Mouse (Mus musculus) megakaryocyte-erythroid progenitor cell, adult 5-6 weeks (primary cell): ENCODE measurements around the gene Zfp119b. TPM values are rescaled to one million over a fixed set of nuclear protein-coding genes. Genes with fewer than 3 reads are reported as not detected.
A peak's percentile ranks its signal among the peaks of the same experiment; 100 is the strongest.

ENCODE experiments used
- ATAC-seq: replicated peaks from 2 replicates; pipeline ENCODE4 v1.8.0; 2016; ENCODE audit warnings: mild to moderate bottlenecking, inconsistent platforms; ENCODE audit not compliant: severe bottlenecking, poor library complexity, low FRiP score, low TSS enrichment
- total RNA-seq, 2 experiments: library from RNA; stranded (forward) in 1 of 2; stranded (reverse) in 1 of 2; fragments of 200-1000, 215-1000 nt in 1 of 2; fragments of >200 nt in 1 of 2; fragmentation: Nextera tagmentation in 1 of 2; gene quantifications; 2 replicates each; pipeline ENCODE4 v1.2.3; 2014 to 2017

Gene Zfp119b
- total RNA-seq (2014; fragmentation: Nextera tagmentation) (2.0 and 4.8 TPM in 2 replicates), total RNA-seq (2017) (1.2 and 10.3 TPM in 2 replicates)

DNA sequence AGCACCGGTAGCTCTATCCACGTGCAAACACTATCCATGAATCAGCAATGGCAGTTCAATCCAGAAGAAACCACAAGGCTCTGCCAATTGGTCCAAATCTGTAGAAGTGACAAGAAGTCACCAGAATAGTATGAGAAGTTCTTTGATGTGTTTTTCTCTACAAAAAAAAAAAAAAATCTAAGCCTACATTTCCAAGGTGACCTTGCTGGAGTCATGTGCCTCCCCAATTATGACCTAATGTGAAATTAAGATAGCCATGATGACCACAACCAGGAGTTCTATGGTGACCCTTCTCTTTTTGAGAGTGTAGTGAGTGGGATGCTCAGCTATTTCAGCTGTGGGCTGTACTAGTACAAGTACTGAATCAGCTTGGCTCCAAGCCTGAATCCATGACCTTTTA lies at the start of gene Zfp119b:
Gene Zfp119b (minus strand): TSS at position 101 of the 400 bp plus-strand sequence.
- ATAC-seq: no peak

GRCm38 (mm10) chr17:55996007-55996406 lies 46.7 kb upstream of the Zfp119b start:
- ATAC-seq: no peak

DNA sequence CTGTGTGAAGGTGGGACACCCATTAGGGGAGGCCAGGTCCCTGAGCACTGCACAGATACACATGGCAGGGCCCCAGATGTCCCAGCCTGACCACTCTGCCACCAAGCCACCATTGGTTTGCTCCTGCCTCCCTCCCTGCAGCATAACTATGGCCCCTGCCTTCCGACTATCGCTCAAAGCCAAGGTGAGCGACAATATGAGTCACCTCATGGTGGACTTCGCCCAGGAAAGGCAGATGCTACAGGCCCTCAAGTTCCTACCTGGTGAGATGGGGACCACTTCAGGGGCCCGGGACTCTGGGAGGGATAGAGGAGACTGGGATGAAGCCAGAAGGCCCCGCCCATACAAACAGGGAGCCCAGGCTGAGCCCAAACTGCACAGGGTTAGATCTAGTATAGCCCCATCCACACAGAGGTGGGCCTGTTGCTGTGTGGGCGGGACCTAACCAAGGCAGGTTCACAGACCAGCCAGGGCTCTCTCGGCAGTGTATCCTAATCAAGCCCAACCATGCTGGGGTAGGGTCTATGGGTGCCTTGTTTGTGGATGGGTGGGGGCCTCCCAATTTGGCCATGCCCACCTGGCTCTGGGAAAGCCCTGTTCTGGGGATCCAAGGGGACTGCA lies 41.1 kb upstream of the Zfp119b start:
- ATAC-seq: 0 out of 2 replicates have a peak, but pooled peaks have one; percentile 22

DNA sequence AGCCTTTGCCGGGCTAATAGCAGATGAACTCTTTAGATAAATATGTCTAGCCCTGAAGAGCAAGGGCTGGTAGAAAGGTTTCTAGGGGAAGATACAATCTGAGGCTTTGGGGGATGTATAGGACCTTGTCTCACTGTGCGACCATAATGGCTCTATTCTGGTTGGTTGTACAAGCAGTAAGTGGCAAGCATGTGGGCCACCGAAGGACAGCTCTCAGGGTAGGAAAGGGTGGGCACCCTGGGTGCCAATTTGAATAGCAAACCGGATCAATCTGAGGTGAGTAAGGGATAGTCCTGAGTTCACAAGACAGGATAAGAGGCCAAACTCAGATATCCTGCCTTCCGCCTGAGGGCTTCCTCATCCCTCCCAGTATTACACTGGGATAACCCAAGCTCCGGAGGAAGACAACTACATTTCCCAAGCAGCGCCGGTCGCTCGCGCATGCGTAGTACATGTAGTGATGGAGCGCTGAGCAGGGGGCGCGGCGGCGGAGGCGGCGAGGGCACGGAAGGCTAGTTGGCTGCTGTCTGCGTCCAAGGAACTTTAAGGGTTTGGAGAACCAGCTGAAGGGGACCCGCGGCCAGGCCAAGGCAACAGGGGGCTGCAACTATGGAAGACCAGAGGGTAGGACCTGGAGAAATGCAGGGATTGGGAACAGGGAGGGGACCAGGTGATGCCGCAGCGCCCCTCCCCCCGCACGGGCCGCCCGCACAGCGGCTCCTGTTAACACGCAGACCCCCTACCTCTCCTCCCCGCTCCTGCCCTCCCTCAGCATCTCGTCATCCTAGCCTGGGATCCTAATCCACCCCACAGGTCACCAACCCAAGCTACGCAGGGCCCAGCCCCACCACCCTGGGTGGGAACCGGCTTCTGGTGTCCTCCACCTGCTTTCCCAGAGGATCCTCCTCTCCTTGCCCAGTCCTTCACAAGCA lies 37.0 kb upstream of the Zfp119b start, which contains the start of gene Fsd1:
Gene Fsd1 (plus strand): TSS at position 480 of the 932 bp plus-strand sequence.
- no peak; the same call in 1 of the 2 replicates for ATAC-seq

GRCm38 (mm10) chr17:55977301-55977700 lies 28.0 kb upstream of the Zfp119b start:
- no peak for ATAC-seq

DNA sequence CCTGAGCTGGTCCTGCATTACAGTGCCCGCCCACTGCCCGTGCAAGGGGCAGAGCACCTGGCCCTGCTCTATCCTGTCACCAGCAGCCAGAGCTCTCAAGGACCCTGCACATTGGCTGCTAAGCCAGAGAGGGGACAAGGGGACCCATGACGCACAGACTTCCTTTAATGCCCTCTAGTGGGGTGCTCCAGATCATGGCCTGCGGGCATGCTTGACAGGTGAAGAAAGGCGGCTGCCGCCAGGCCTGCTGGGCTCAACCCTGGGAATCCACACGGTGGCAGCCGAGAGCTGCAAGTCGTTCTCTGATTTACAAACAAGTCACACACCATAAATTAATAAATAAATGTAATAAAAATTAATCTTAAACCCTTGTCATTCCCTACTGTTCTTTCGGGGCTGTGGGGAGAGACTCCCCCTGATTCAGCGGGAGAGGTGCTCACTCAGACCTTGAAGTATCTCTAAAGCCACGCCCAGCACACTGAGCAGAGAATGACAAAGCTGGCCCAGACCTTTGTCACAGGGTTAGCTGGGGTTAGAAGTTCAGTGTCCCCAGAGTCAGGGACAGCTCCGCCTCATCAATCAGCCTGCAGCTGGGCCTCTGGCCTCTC lies 27.1 kb upstream of the Zfp119b start:
- peak; percentile 88 for ATAC-seq

DNA sequence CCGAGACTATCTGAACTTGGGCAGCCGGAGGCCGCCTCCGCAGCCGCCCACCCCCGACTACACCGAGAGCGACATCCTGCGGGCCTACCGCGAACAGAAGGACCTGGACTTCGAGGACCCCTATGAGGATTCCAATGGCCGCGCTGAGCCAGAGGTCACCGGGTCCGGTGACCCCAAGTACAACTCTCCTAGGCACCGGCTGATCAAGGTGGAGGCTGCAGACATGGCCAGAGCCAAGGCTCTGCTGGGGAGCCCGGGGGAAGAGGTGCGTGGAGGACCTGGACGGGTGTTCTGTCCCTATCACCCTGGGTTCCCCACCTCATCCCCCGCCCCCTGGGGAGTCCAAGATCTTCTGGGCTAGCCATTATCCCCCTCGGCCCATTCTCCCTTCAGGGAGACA lies 22.2 kb upstream of the Zfp119b start:
- ATAC-seq: no peak

DNA sequence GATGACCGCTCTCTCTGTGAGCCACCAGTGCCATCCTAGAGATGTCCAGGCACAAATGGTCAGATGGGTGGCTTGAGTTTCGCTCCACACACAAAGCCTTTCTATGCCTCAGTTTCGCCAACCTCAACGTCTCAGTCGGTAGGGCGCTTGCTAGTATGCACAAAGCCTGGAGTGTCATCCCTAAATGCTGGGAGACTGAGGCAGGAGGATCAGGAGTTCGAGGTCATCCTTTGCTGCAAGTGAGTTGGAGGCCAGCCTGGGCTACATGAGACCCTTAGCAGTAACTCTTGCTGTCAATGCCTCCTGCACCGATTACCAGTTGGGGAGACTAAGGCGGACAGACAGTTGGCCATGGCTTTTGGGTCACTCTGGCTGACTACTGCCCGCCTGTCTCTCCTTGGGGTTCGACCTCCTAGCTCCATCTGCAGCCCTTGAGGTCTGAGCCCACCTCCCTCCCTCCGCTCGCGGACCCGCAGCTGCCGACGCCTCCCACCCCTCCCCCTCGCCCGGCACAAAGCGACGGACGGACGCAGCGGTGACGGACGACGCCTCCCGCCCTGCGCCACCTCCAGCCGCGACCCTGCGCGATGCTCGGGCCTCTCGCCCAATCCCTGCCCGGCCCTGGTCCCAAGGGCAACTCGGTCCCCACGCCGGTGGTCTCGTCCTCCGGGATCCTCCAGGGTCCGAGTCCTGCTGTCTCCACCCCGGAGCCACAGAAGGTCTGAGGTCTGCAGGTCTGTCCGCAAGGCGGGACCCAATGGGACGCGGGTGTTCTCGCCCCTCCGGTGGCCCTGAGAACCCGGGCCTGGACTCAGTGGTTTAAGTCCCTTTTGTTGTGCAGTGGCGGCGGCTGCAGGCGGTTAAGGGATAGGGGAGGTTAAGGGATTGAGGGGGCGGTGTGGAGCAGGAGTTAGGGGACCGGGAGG lies 20.9 kb upstream of the Zfp119b start, which contains the start of gene Shd:
Gene Shd (plus strand): TSS at position 502 of the 926 bp plus-strand sequence.
- no peak for ATAC-seq

DNA sequence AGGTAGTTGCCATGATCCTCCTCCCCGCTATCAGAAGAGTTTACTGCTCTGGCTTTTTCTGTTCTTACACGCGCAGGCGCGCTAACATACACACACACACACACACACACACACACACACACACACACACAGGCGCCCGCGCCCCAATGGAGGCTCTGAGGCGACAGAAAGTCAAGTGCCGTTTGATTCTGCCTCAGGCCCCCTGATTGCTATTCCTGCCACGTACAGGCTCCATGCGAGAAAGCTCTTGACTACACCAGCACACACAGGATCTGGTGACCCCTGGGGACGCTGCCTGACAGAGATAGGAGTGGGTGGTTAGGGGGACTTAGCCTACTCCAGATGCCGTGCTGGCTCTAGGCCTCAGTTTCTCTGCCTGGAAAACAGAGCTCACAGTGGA lies 20.3 kb upstream of the Zfp119b start:
- ATAC-seq: no peak

DNA sequence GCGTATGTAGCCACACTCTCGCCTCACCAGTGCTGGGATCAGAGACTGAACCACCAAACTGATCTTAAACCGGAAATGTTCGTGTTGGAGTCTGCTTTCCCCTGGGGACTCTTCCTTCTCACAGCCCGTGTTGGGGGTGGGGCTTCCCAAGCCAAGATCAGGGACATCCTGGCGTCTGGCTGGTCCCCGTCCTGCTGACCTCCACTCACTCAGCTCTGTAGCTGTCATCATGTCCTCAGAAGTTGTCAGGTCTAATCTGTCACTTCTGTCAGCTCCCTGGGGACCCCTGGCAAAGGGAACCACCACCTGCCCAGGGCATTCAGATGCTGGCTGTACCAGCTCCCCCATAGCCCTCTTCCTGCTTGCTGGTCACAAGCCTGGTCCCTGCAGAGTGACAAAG lies 18.9 kb upstream of the Zfp119b start:
- ATAC-seq: no peak

GRCm38 (mm10) chr17:55967186-55967585 lies 17.9 kb upstream of the Zfp119b start:
- no peak for ATAC-seq

GRCm38 (mm10) chr17:55964996-55965395 lies 15.7 kb upstream of the Zfp119b start:
- no peak for ATAC-seq

DNA sequence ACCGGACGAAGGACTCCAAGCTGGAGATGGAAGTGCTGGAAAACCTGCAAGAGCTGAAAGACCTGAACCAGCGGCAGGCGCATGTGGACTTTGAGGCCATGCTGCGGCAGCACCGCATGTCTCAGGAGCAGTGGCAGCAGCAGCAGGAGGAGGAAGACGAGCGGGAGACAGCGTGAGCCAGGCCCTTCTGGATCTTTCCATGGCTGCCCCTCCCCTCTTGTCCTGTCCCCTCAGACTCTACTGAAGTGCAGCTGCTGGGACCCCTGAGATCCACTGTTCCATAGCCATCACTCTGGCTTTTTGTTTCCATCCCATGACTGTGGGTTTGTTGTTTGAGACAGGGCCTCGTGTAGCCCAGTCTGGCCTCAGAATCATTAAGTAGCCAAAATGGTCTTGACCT lies 15.2 kb upstream of the Zfp119b start:
- ATAC-seq: no peak

- ATAC-seq: no peak
These were observed 13.9 kb upstream of the Zfp119b start for GRCm38 (mm10) chr17:55963171-55963570.

- no peak for ATAC-seq
These were observed 12.3 kb upstream of the Zfp119b start for GRCm38 (mm10) chr17:55961631-55962030.

- ATAC-seq: no peak
These were observed 11.5 kb upstream of the Zfp119b start for GRCm38 (mm10) chr17:55960791-55961190.

- no peak for ATAC-seq
These were observed 10.8 kb upstream of the Zfp119b start for GRCm38 (mm10) chr17:55959946-55960740.
